Mouse (Mus musculus) left cerebral cortex, postnatal 4 days (tissue): ENCODE data around the gene Npnt. TPM values are rescaled to one million over a fixed set of nuclear protein-coding genes. Genes with fewer than 3 reads are reported as not detected.

ENCODE experiments used
- DNase-seq: peaks from one replicate; pipeline ENCODE4 v3.0.0-alpha.2; 2022
- intact Hi-C: fragments of 180-260 bp; cut with DNase I; formaldehyde crosslinking; loops from one replicate; pipeline ENCODE4 v1.15.1; 2025
- total RNA-seq, 2 experiments: library from RNA; stranded (reverse); gene quantifications; 2 replicates each; pipeline ENCODE4 v1.2.3; 2021

Gene Npnt
- 10 to 100 TPM; 13.2 to 14.8 TPM for total RNA-seq

GRCm38 (mm10) chr3:132949791-132950528 lies at the start of gene Npnt:
TSS of gene Npnt (minus strand) at chr3:132950291.
- DNase-seq = peak; percentile 18
- intact Hi-C loops = no loop called here

- no peak for DNase-seq
- intact Hi-C loops = no loop called here
Observed at GRCm38 (mm10) chr3:132996299-132996698, 46.2 kb upstream of the Npnt start.

GRCm38 (mm10) chr3:132995904-132996267 lies 45.8 kb upstream of the Npnt start:
- intact Hi-C loops = no loop called here
- no peak for DNase-seq

GRCm38 (mm10) chr3:132995172-132995903 lies 45.2 kb upstream of the Npnt start:
- no peak for DNase-seq
- intact Hi-C loops = no loop called here

GRCm38 (mm10) chr3:132986188-132986587 lies 36.1 kb upstream of the Npnt start:
- no peak for DNase-seq
- intact Hi-C loops = no loop called here

- intact Hi-C loops = no loop called here
- DNase-seq = no peak
Observed at GRCm38 (mm10) chr3:132983845-132984485, 33.9 kb upstream of the Npnt start.

- intact Hi-C loops = no loop called here
- no peak for DNase-seq
Observed at GRCm38 (mm10) chr3:132981968-132982367, 31.9 kb upstream of the Npnt start.

GRCm38 (mm10) chr3:132979781-132980461 lies 29.8 kb upstream of the Npnt start:
- intact Hi-C loops = no loop called here

GRCm38 (mm10) chr3:132966255-132966654 lies 16.2 kb upstream of the Npnt start:
- intact Hi-C loops = no loop called here
- no peak for DNase-seq

More at GRCm38 (mm10) chr3:132979781-132980461, 29.8 kb upstream of the Npnt start:
- DNase-seq = no peak

- intact Hi-C loops = no loop called here
Observed at GRCm38 (mm10) chr3:132964715-132965507, 14.8 kb upstream of the Npnt start.

GRCm38 (mm10) chr3:132962631-132963361 lies 12.7 kb upstream of the Npnt start:
- intact Hi-C loops = no loop called here

More at GRCm38 (mm10) chr3:132964715-132965507, 14.8 kb upstream of the Npnt start:
- no peak for DNase-seq

GRCm38 (mm10) chr3:132950529-132950880 lies 414 bp upstream of the Npnt start:
- no peak for DNase-seq
- intact Hi-C loops = no loop called here

More at GRCm38 (mm10) chr3:132962631-132963361, 12.7 kb upstream of the Npnt start:
- no peak for DNase-seq

- intact Hi-C loops = no loop called here
- peak; percentile 20 for DNase-seq
Observed at GRCm38 (mm10) chr3:132949380-132949790, 706 bp downstream of the Npnt start.

- DNase-seq = no peak
- intact Hi-C loops = no loop called here
Observed at GRCm38 (mm10) chr3:132948298-132948795, 1.7 kb downstream of the Npnt start.

GRCm38 (mm10) chr3:132946086-132946485 lies 4.0 kb downstream of the Npnt start:
- DNase-seq = no peak
- intact Hi-C loops = no loop called here

GRCm38 (mm10) chr3:132945669-132946068 lies 4.4 kb downstream of the Npnt start:
- intact Hi-C loops = no loop called here
- DNase-seq = no peak

GRCm38 (mm10) chr3:132944609-132945008 lies 5.5 kb downstream of the Npnt start:
- no peak for DNase-seq
- intact Hi-C loops = no loop called here

GRCm38 (mm10) chr3:132944193-132944592 lies 5.9 kb downstream of the Npnt start:
- intact Hi-C loops = no loop called here
- DNase-seq = no peak

GRCm38 (mm10) chr3:132942778-132943177 lies 7.3 kb downstream of the Npnt start:
- DNase-seq = no peak
- intact Hi-C loops = no loop called here
